Mouse (Mus musculus): ENCODE data around the gene Carm1.

DNA sequence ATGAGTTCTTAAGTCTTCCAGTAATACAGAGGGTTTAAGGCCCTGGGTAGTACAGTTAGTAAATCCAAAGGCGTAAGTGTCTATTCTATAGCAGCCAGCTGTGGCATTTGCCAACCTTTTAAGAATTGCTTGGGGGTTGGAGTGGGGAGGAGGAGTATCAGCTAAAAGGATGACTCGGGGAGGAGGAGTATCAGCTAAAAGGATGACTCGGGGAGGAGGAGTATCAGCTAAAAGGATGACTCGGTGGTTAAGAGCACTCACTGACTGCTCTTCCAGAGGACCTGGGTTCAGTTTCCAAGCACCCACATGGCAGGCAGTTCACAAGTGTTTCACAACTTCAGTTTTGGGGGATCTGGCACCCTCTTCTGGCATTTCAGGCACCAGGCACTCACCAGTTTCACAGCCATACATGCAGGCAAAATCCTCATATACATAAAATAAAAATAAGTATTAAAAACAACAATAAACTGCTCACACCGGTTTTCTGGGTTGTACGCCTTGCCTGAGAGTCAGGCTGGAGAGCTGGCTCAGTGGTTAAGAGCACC, 8.6 kb downstream of the Carm1 start:
- TF ChIP-seq CTCF (IDR thresholded peaks at IDR 0.05; ENCODE audit: extremely low read depth, insufficient read length, insufficient replicate concordance, low read depth, low read length) (peak; percentile 9; the same call in 1 of the 2 replicates), POLR2A (IDR thresholded peaks at IDR 0.05; ENCODE audit: low read depth, low read length) (no peak)
